Mouse (Mus musculus) right cerebral cortex, postnatal 10 days (tissue): ENCODE measurements at regions not wholly inside any gene's neighbourhood (a gene's known extent, or its start where the extent isn't known, plus 50 kb on each side); places are given as distances from the start of the nearest gene placed in this dataset.
A peak's percentile ranks its signal among the peaks of the same experiment; 100 is the strongest.

ENCODE experiments used
- DNase-seq, 2 experiments: peaks; one replicate each; pipeline ENCODE4 v3.0.0; 2021; ENCODE audit warnings: low spot score in 2 of 2

DNA sequence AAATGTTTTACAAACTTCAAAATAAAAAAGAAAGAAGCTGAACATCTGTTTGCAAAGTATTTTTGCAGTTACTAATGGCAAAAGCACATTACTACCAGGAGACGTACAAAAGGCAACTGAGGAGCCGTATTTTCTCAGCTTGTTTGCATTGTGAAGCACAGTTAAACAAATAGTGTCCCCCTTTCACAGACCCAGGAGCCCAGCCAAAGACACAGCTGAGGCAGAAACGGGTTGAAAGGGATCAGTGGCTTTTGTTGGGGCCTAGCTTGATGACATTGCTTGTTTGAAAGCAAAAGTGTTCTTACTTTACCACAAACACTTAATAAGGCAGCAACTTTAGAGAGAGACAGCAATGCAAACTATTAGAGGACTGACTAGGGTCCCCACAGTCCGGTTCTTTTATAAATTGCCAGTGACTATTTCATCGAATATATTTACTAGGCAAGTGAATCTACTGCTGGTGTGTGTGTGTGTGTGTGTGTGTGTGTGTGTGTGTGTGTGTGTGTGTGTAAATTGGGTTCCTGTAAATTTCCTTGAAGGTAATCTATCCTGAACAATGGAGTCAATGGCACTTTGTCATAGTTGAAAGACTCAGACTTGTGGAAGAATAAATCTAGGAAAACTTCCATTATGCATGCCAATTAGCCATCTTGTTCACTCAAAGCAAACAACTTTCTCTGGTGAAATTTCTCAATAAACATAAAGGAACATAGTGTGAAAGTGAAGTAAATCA lies 57.8 kb upstream of the Epha7 start:
- peak in 1 of 2 experiments; percentile 18 for DNase-seq

GRCm38 (mm10) chr4:28762378-28762777 lies 50.6 kb upstream of the Epha7 start:
- DNase-seq = no peak
